Mouse (Mus musculus): ENCODE measurements at regions not wholly inside any gene's neighbourhood (a gene's known extent, or its start where the extent isn't known, plus 50 kb on each side); places are given as distances from the start of the nearest gene placed in this dataset.
"Not testable (repeated sequence)": the region's sequence is repeated elsewhere in the genome, so short reads cannot be mapped to it uniquely, and the experiment has no call there.

DNA sequence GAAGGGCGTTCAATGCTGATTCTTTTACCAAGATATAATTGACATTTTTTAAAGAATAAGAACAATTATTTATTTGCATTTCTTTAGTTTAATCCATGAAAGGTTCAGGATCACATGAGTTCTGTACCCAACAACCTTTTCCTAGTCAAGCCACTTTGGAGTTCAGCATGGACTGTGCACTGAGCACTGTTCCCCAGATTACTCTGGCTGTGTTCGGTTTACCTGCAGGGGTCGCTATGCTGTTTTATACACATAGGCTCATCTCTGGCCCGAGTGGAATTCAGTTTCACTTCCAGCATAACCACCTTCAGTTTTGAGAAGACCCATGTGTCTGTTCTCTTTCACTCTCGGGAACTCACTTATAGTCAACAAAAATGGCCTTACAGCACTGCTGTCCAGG, 93.5 kb upstream of the Smarcad1 start:
- not testable (repeated sequence) for H3K9ac ChIP-seq; H3K36me3 ChIP-seq; ATAC-seq (ENCODE audit: low read depth); H3K4me3 ChIP-seq; H3K4me2 ChIP-seq; H3K27ac ChIP-seq (replicated peaks); H3K9me3 ChIP-seq; H3K27me3 ChIP-seq; H3K4me1 ChIP-seq (replicated peaks)
- WGBS = 80% methylated on average over 5 of the region's 5 CpGs

- peak; percentile 53; the same call in 1 of the 2 replicates for ATAC-seq (ENCODE audit: low read depth)
- peak overlapping the region; percentile 41 for H3K4me2 ChIP-seq
- H3K4me3 ChIP-seq = no peak overlapping the region
- no peaks in the 10 kb centered on the region for H3K27me3 ChIP-seq
- peaks cover 12% of the 10 kb centered on the region for H3K4me1 ChIP-seq (replicated peaks)
- H3K9ac ChIP-seq = no peak overlapping the region
- H3K27ac ChIP-seq (replicated peaks) = peak overlapping the region; percentile 49; the same call in 1 of the 2 replicates
- H3K36me3 ChIP-seq = no peaks in the 10 kb centered on the region
- WGBS = 41% methylated on average over 16 of the region's 16 CpGs
- H3K9me3 ChIP-seq = no peaks in the 10 kb centered on the region
These were observed 80.5 kb upstream of the Smarcad1 start for GRCm38 (mm10) chr6:64961608-64962486.

DNA sequence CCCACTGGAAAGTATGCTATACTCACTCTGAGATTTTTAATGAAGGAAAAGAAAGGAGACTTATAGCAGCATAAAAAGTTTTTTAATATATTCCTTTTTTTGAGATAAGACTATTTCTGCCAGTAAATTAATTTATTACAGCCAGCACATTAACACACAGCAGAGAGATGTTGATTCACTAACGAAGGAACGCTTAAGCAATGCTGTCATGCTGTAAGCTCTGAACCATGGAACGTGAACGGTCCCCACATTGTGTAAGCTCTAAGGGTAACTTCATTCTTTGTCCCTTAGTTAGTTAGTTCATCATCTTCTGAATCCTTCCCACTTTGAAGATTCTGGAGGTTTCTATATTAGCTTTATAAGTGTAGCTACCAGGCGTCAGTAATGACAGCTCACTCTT, 79.8 kb upstream of the Smarcad1 start:
- 73% methylated on average over 5 of the region's 5 CpGs for WGBS
- no peak for ATAC-seq (ENCODE audit: low read depth)

GRCm38 (mm10) chr6:64964664-64965063, 77.7 kb upstream of the Smarcad1 start:
- ATAC-seq (ENCODE audit: low read depth) = no peak
- Histone ChIP-seq H3K4me3 (no peak overlapping the region), H3K9ac (no peak overlapping the region), H3K9me3 (no peaks in the 10 kb centered on the region), H3K27me3 (no peaks in the 10 kb centered on the region), H3K36me3 (no peaks in the 10 kb centered on the region), H3K4me1 (replicated peaks) (peaks cover 12% of the 10 kb centered on the region), H3K27ac (replicated peaks) (no peak overlapping the region), H3K4me2 (no peak overlapping the region)
- 84% methylated on average over 6 of the region's 6 CpGs for whole genome bisulfite sequencing

More for the DNA sequence above, 79.8 kb upstream of the Smarcad1 start:
- no peak overlapping the region for H3K9ac ChIP-seq
- H3K36me3 ChIP-seq = no peaks in the 10 kb centered on the region
- H3K4me2 ChIP-seq = no peak overlapping the region
- H3K27ac ChIP-seq (replicated peaks) = no peak overlapping the region
- H3K4me1 ChIP-seq (replicated peaks) = peaks cover 12% of the 10 kb centered on the region
- H3K4me3 ChIP-seq = no peak overlapping the region
- no peaks in the 10 kb centered on the region for H3K9me3 ChIP-seq
- no peaks in the 10 kb centered on the region for H3K27me3 ChIP-seq

- H3K27me3 ChIP-seq = no peaks in the 10 kb centered on the region
- no peak overlapping the region for H3K4me3 ChIP-seq
- peaks cover 12% of the 10 kb centered on the region for H3K4me1 ChIP-seq (replicated peaks)
- H3K4me2 ChIP-seq = no peak overlapping the region
- ATAC-seq (ENCODE audit: low read depth) = no peak
- no peak overlapping the region for H3K27ac ChIP-seq (replicated peaks)
- 86% methylated on average over 1 of the region's 1 CpGs for WGBS
- H3K36me3 ChIP-seq = no peaks in the 10 kb centered on the region
- H3K9ac ChIP-seq = no peak overlapping the region
- no peaks in the 10 kb centered on the region for H3K9me3 ChIP-seq
These were observed 77.2 kb upstream of the Smarcad1 start for GRCm38 (mm10) chr6:64965203-64965602.

DNA sequence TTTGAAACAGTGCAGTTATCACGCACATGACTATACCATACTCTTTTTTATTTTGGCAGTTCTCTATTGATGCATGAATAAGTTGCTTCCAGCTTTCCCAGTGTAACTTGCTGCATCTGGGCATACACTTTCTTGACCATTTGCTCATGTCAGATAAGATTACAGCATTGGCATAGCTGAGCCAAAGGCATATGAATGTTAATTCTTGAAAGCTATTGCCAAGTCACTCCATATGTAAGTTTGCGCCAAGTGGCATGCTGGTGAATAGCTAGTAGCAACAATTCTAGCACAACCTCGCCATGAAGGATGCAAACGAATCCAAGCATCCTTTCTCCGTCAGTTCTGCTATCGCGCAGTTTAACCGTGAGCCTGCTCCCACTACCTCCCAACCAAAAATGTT, 72.2 kb upstream of the Smarcad1 start:
- H3K4me1 ChIP-seq (replicated peaks) = no peaks in the 10 kb centered on the region
- 85% methylated on average over 8 of the region's 8 CpGs for WGBS
- no peak for ATAC-seq (ENCODE audit: low read depth)

GRCm38 (mm10) chr6:64973968-64974367, 68.4 kb upstream of the Smarcad1 start:
- no peaks in the 10 kb centered on the region for H3K4me1 ChIP-seq (replicated peaks)
- WGBS = 43% methylated on average over 2 of the region's 2 CpGs
- H3K27me3 ChIP-seq = no peaks in the 10 kb centered on the region
- no peak for ATAC-seq (ENCODE audit: low read depth)
- H3K36me3 ChIP-seq = no peaks in the 10 kb centered on the region
- no peak overlapping the region for H3K4me2 ChIP-seq
- no peak overlapping the region for H3K9ac ChIP-seq
- H3K27ac ChIP-seq (replicated peaks) = no peak overlapping the region
- H3K4me3 ChIP-seq = no peak overlapping the region
- no peaks in the 10 kb centered on the region for H3K9me3 ChIP-seq

More for the DNA sequence above, 72.2 kb upstream of the Smarcad1 start:
- Histone ChIP-seq H3K4me2 (no peak overlapping the region), H3K36me3 (no peaks in the 10 kb centered on the region), H3K9ac (no peak overlapping the region), H3K4me3 (no peak overlapping the region), H3K27ac (replicated peaks) (no peak overlapping the region), H3K27me3 (no peaks in the 10 kb centered on the region), H3K9me3 (no peaks in the 10 kb centered on the region)

DNA sequence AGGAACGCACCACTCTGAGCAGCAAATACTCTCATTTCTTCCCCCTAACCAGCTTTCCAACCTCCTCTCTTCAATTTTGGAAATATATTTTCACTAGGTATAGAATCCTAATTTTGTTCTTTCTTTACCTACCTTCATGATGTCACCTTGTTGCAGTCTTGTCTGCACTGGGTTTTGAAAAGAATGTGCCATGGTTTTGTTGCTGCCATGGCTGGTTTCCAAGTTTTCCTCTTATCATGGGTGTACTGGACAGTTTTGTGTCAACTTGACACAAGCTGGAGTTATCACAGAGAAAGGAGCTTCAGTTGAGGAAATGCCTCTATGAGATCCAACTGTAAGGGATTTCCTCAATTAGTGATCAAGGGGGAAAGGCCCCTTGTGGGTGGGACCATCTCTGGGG, 67.9 kb upstream of the Smarcad1 start:
- H3K9ac ChIP-seq; H3K4me2 ChIP-seq; H3K27ac ChIP-seq (replicated peaks); H3K4me3 ChIP-seq; H3K27me3 ChIP-seq; ATAC-seq (ENCODE audit: low read depth); H3K9me3 ChIP-seq; H3K4me1 ChIP-seq (replicated peaks); H3K36me3 ChIP-seq: not testable (repeated sequence)
- WGBS = 97% methylated on average over 1 of the region's 1 CpGs

GRCm38 (mm10) chr6:64982132-64982531, 60.3 kb upstream of the Smarcad1 start:
- H3K4me3 ChIP-seq = no peak overlapping the region
- no peaks in the 10 kb centered on the region for H3K4me1 ChIP-seq (replicated peaks)
- H3K9me3 ChIP-seq = no peaks in the 10 kb centered on the region
- H3K27ac ChIP-seq (replicated peaks) = no peak overlapping the region
- H3K36me3 ChIP-seq = no peaks in the 10 kb centered on the region
- no peaks in the 10 kb centered on the region for H3K27me3 ChIP-seq
- WGBS = 34% methylated on average over 2 of the region's 2 CpGs
- no peak; the same call in 1 of the 2 replicates for ATAC-seq (ENCODE audit: low read depth)
- no peak overlapping the region for H3K4me2 ChIP-seq
- no peak overlapping the region for H3K9ac ChIP-seq
